Comparison of ENCODE assay signal across 16 mouse cellular contexts in the genomic region with DNA sequence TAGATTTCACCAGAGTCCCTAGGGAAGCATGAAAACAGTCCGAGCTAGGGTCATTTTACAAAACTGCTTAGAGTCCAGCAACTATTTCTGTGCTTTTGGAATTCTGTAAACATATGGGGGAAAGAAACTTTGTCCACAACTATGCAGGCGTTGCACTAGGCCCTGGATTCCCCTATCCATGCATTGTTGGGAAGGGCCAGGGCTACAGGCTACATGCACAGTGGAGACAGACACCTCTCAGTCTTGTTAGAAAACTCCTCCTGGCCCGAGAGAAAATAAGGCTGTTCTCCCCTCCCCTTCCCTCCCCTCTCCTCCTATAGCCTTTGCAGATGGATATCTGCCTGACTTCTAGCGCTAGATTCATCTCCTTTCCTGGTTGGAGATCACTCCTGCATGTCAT.
A peak's percentile ranks its signal among the peaks of the same experiment; 100 is the strongest.
DNase-seq lines count a peak whose midpoint lies in the region; ATAC-seq and TF ChIP-seq lines count a peak whose summit lies in the region.
"Had no signal": no experiment of that assay in that cellular context is flagged by ENCODE, and none has a peak within 500 bp of the region (broad histone marks: within the 10 kb centered on the region; RNA-seq: fewer than 3 reads in every experiment).

No protein-coding gene starts in this region.

- no peaks in the 10 kb centered on the region for H3K9me3 ChIP-seq in heart, embryonic 12.5 days (replicated peaks)
- H3K9me3 ChIP-seq in lung, embryonic 14.5 days (ENCODE audit: low read depth, low read length) = no peaks in the 10 kb centered on the region
- no peaks in the 10 kb centered on the region for H3K9me3 ChIP-seq in embryonic facial prominence, embryonic 14.5 days (ENCODE audit: control insufficient read depth, low read length)
- H3K9me3 ChIP-seq in limb, embryonic 13.5 days = no peaks in the 10 kb centered on the region
- no peaks in the 10 kb centered on the region for H3K9me3 ChIP-seq in midbrain, embryonic 10.5 days (replicated peaks)
- H3K9me3 ChIP-seq: liver, embryonic 15.5 days had no signal

- H3K4me1 ChIP-seq in heart, embryonic 12.5 days (replicated peaks) = no peaks in the 10 kb centered on the region
- H3K4me1 ChIP-seq in lung, embryonic 14.5 days (ENCODE audit: insufficient read depth) = no peaks in the 10 kb centered on the region
- H3K4me1 ChIP-seq in embryonic facial prominence, embryonic 14.5 days (ENCODE audit: control insufficient read depth, insufficient read depth, low read length) = peaks cover 3% of the 10 kb centered on the region; the same call in 1 of the 2 replicates
- H3K4me1 ChIP-seq in limb, embryonic 13.5 days = peaks cover 11% of the 10 kb centered on the region
- H3K4me1 ChIP-seq in midbrain, embryonic 10.5 days = no peaks in the 10 kb centered on the region

- H3K9ac ChIP-seq in heart, embryonic 12.5 days = no peak overlapping the region
- H3K9ac ChIP-seq in lung, embryonic 14.5 days = no peak overlapping the region
- H3K9ac ChIP-seq in embryonic facial prominence, embryonic 14.5 days (ENCODE audit: low read depth, low read length) = no peak overlapping the region
- H3K9ac ChIP-seq in limb, embryonic 13.5 days = no peak overlapping the region
- H3K9ac ChIP-seq: liver, embryonic 15.5 days had no signal

- no peak overlapping the region for H3K27ac ChIP-seq in heart, embryonic 12.5 days (ENCODE audit: poor library complexity, severe bottlenecking)
- H3K27ac ChIP-seq in lung, embryonic 14.5 days (ENCODE audit: low read depth) = no peak overlapping the region
- no peak overlapping the region; the same call in 1 of the 2 replicates for H3K27ac ChIP-seq in embryonic facial prominence, embryonic 14.5 days (replicated peaks; ENCODE audit: low read depth, low read length)
- H3K27ac ChIP-seq in limb, embryonic 13.5 days = peak overlapping the region; percentile 39; the same call in 1 of the 2 replicates
- no peak overlapping the region for H3K27ac ChIP-seq in midbrain, embryonic 10.5 days (replicated peaks)
- H3K27ac ChIP-seq: heart, adult 2 months; liver, embryonic 15.5 days had no signal

- H3K27me3 ChIP-seq in heart, embryonic 12.5 days (replicated peaks) = no peaks in the 10 kb centered on the region
- no peaks in the 10 kb centered on the region for H3K27me3 ChIP-seq in lung, embryonic 14.5 days (ENCODE audit: insufficient read depth, low read length)
- H3K27me3 ChIP-seq in embryonic facial prominence, embryonic 14.5 days (replicated peaks; ENCODE audit: control insufficient read depth, insufficient read depth, low read length) = no peaks in the 10 kb centered on the region
- no peaks in the 10 kb centered on the region for H3K27me3 ChIP-seq in limb, embryonic 13.5 days
- H3K27me3 ChIP-seq in midbrain, embryonic 10.5 days (ENCODE audit: low read depth, poor library complexity, severe bottlenecking) = no peaks in the 10 kb centered on the region
- H3K27me3 ChIP-seq: liver, embryonic 15.5 days had no signal

- ATAC-seq in heart, embryonic 12.5 days (ENCODE audit: insufficient number of reproducible peaks, low FRiP score) = no peak
- ATAC-seq in lung, embryonic 14.5 days (ENCODE audit: insufficient read depth) = no peak
- ATAC-seq in embryonic facial prominence, embryonic 14.5 days (ENCODE audit: low read depth) = no peak
- peak; percentile 48 for ATAC-seq in limb, embryonic 13.5 days (ENCODE audit: low FRiP score, low read depth)
- no peak for ATAC-seq in cerebellum, adult (ENCODE audit: insufficient number of reproducible peaks, low FRiP score, low TSS enrichment)

- TF ChIP-seq CTCF in lung, embryonic 14.5 days (IDR thresholded peaks at IDR 0.05; ENCODE audit: low read depth) = no peak

- 48% methylated on average over 4 of the region's 4 CpGs for WGBS in heart, embryonic 12.5 days
- 31% methylated on average over 4 of the region's 4 CpGs for WGBS in lung, embryonic 14.5 days
- 16% methylated on average over 3 of the region's 4 CpGs for WGBS in embryonic facial prominence, embryonic 14.5 days
- 31% methylated on average over 4 of the region's 4 CpGs for WGBS in limb, embryonic 13.5 days
- 61% methylated on average over 4 of the region's 4 CpGs for WGBS in midbrain, embryonic 10.5 days

- no peak overlapping the region for H3K4me2 ChIP-seq in heart, embryonic 12.5 days
- H3K4me2 ChIP-seq in lung, embryonic 14.5 days = peak overlapping the region; percentile 49; the same call in 1 of the 2 replicates
- H3K4me2 ChIP-seq in embryonic facial prominence, embryonic 14.5 days (ENCODE audit: low read depth, low read length) = peak overlapping the region; percentile 35
- H3K4me2 ChIP-seq in limb, embryonic 13.5 days (replicated peaks) = peak overlapping the region; percentile 47
- H3K4me2 ChIP-seq: liver, embryonic 15.5 days had no signal

- H3K36me3 ChIP-seq in heart, embryonic 12.5 days = no peaks in the 10 kb centered on the region
- no peaks in the 10 kb centered on the region for H3K36me3 ChIP-seq in lung, embryonic 14.5 days (ENCODE audit: insufficient read depth)
- H3K36me3 ChIP-seq in embryonic facial prominence, embryonic 14.5 days (ENCODE audit: control insufficient read depth, insufficient read depth, low read length) = no peaks in the 10 kb centered on the region
- no peaks in the 10 kb centered on the region for H3K36me3 ChIP-seq in limb, embryonic 13.5 days
- H3K36me3 ChIP-seq in midbrain, embryonic 10.5 days = no peaks in the 10 kb centered on the region
- H3K36me3 ChIP-seq: G1E; liver, embryonic 15.5 days had no signal

- peak; percentile 40 for DNase-seq in heart, adult 11 months
- peak; percentile 6 for DNase-seq in lung, embryonic 14.5 days
- no peak for DNase-seq in lung, adult 18-20 months
- peak; percentile 16 for DNase-seq in embryonic facial prominence, embryonic 14.5 days (ENCODE audit: low spot score)
- no peak for DNase-seq in midbrain, embryonic 10.5 days (ENCODE audit: low spot score)
- DNase-seq: adrenal gland, postnatal 10 days; cerebellum, postnatal 14 days; heart, adult 2 months; heart, postnatal 10 days; kidney, adult 2 months; thymus, adult 2 months had no signal

- no peak overlapping the region for H3K4me3 ChIP-seq in heart, embryonic 12.5 days
- H3K4me3 ChIP-seq in lung, embryonic 14.5 days (ENCODE audit: low read depth, low read length) = no peak overlapping the region
- peak overlapping the region; percentile 19 for H3K4me3 ChIP-seq in embryonic facial prominence, embryonic 14.5 days (ENCODE audit: low read depth, low read length)
- H3K4me3 ChIP-seq in limb, embryonic 13.5 days = peak overlapping the region; percentile 15; the same call in 1 of the 2 replicates
- H3K4me3 ChIP-seq in midbrain, embryonic 10.5 days = no peak overlapping the region
- H3K4me3 ChIP-seq: heart, adult 2 months; liver, embryonic 15.5 days had no signal

Comparison
In these comparisons a context has a peak if more than half of its experiments do, and no peak if none do; other contexts are left out.
1. DNase-seq: peak in heart, adult 11 months (single experiment), lung, embryonic 14.5 days (single experiment) and embryonic facial prominence, embryonic 14.5 days (single experiment); none in lung, adult 18-20 months (0 of 2) and midbrain, embryonic 10.5 days (single experiment).
2. H3K4me3 ChIP-seq: peak in embryonic facial prominence, embryonic 14.5 days (single experiment) and limb, embryonic 13.5 days (single experiment); none in heart, embryonic 12.5 days (single experiment), lung, embryonic 14.5 days (single experiment) and midbrain, embryonic 10.5 days (single experiment).